Mouse (Mus musculus) forebrain, embryonic 11.5 days (tissue): Measurements from ENCODE around the gene Dip2c. TPM values are rescaled to one million over a fixed set of nuclear protein-coding genes. Genes with fewer than 3 reads are reported as not detected.
A peak's percentile ranks its signal among the peaks of the same experiment; 100 is the strongest.

Source experiments
- ATAC-seq: fragments of 200-750 bp; cut with Nextera tagmentation; replicated peaks from 2 replicates; pipeline ENCODE4 v1.8.0; 2017; ENCODE audit warnings: moderate TSS enrichment; ENCODE audit not compliant: low FRiP score
- DNase-seq: peaks from one replicate; pipeline ENCODE4 v3.0.0-alpha.2; 2017; ENCODE audit warnings: low spot score
- H3K27ac ChIP-seq: fragments of 300-500 bp; sonication (generic); 2 replicates; pipeline ENCODE4 v1.5.1; 2014; ENCODE audit warnings: low read depth, low read length
- H3K27me3 ChIP-seq: fragments of 300-500 bp; sonication (generic); 2 replicates; pipeline ENCODE4 v1.6.1; 2014; ENCODE audit warnings: mild to moderate bottlenecking, low read length, mixed read lengths; ENCODE audit not compliant: control insufficient read depth, insufficient read depth
- H3K36me3 ChIP-seq: fragments of 300-500 bp; sonication (generic); 2 replicates; pipeline ENCODE4 v1.6.1; 2014; ENCODE audit warnings: mild to moderate bottlenecking, low read length, moderate library complexity, mixed read lengths; ENCODE audit not compliant: control insufficient read depth, insufficient read depth
- H3K4me1 ChIP-seq: fragments of 300-500 bp; sonication (generic); replicated peaks from 2 replicates; pipeline ENCODE4 v1.6.1; 2014; ENCODE audit warnings: low read length, mixed read lengths; ENCODE audit not compliant: control insufficient read depth, insufficient read depth
- H3K4me2 ChIP-seq: fragments of 300-500 bp; sonication (generic); 2 replicates; pipeline ENCODE4 v1.6.1; 2014; ENCODE audit warnings: low read depth, mild to moderate bottlenecking, low read length, moderate library complexity, mixed read lengths; ENCODE audit not compliant: severe bottlenecking
- H3K4me3 ChIP-seq: fragments of 300-500 bp; sonication (generic); 2 replicates; pipeline ENCODE4 v1.5.1; 2014; ENCODE audit warnings: low read depth, low read length
- H3K9ac ChIP-seq: fragments of 300-500 bp; sonication (generic); 2 replicates; pipeline ENCODE4 v1.6.1; 2014; ENCODE audit warnings: low read length
- H3K9me3 ChIP-seq: fragments of 300-500 bp; sonication (generic); 2 replicates; pipeline ENCODE4 v1.6.1; 2016; ENCODE audit warnings: low read length, mixed read lengths; ENCODE audit not compliant: control insufficient read depth
- WGBS: fragments of 180-500 bp; shearing (Covaris S2); extraction: QIAGEN DNeasy Blood & Tissue Kit; methylation state at CpG from one replicate; pipeline ENCODE4 v1.1.7; 2014; 5-methylcytosine and 5-hydroxymethylcytosine counted together
- polyA plus RNA-seq: library from polyadenylated mRNA; unstranded; fragments of >200 nt; fragmentation: Nextera tagmentation; extraction: Ambion mirVana; gene quantifications from 2 replicates; pipeline ENCODE4 v1.2.1, GENCODE M21; 2014

Dip2c gene
- polyA plus RNA-seq, 1 experiment from 2014 or later, result 9.0 TPM

DNA sequence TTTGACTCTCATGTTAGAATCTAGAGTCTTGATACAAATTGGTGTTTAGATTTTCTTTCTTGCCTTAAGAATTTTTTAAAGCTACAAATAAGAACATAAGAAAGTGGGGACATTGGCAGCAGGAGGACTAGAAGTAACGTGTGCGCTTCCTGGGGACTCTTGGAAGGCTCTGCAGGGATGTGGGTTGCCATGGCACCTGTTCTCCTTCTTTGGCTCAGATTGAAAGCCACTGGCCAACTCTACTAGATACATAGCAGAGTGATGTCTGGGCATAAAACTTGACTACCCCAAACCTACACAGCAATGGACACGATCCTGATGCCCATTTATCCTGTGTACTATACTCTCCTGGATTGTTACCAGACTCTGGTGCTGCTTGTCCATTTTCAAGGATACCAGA lies 188.1 kb downstream of the Dip2c start:
- H3K27ac ChIP-seq, result no peak overlapping the region
- no peak overlapping the region for H3K9ac ChIP-seq
- no peak for DNase-seq
- H3K4me2 ChIP-seq, result no peak overlapping the region
- no peaks in the 10 kb centered on the region for H3K27me3 ChIP-seq
- no peaks in the 10 kb centered on the region for H3K9me3 ChIP-seq
- no peaks in the 10 kb centered on the region for H3K36me3 ChIP-seq
- H3K4me3 ChIP-seq, result no peak overlapping the region
- no peaks in the 10 kb centered on the region for H3K4me1 ChIP-seq
- WGBS, result 84% methylated on average over 3 of the region's 3 CpGs
- ATAC-seq, result no peak

DNA sequence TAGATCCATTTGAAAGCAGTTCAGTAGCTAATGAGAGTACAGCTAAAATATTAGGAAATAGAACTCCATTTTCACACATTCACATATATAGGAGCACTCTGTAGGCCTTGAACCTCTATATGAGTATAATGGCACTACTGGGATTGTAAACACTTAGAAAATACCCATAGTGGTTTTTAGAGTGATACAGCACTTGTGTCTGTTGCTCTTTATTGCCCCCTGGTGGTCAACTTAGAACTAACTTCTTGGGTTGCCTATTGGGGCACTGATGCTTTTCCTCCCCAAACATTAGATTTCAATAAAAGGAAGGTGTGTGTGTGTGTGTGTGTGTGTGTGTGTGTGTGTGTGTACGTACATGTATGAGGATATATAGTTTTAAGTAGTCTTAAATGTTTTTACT lies 190.9 kb downstream of the Dip2c start:
- Histone ChIP-seq H3K27me3 (no peaks in the 10 kb centered on the region), H3K4me3 (no peak overlapping the region), H3K4me1 (no peaks in the 10 kb centered on the region), H3K9me3 (no peaks in the 10 kb centered on the region), H3K4me2 (no peak overlapping the region), H3K27ac (no peak overlapping the region), H3K36me3 (no peaks in the 10 kb centered on the region), H3K9ac (no peak overlapping the region)
- no peak; the same call in 1 of the 2 replicates for ATAC-seq
- WGBS, result 22% methylated on average over 1 of the region's 1 CpGs
- peak; percentile 55 for DNase-seq

- WGBS, result 87% methylated on average over 1 of the region's 1 CpGs
- DNase-seq, result no peak
- H3K36me3 ChIP-seq, result no peaks in the 10 kb centered on the region
- no peaks in the 10 kb centered on the region for H3K27me3 ChIP-seq
- no peak overlapping the region for H3K9ac ChIP-seq
- H3K4me3 ChIP-seq, result no peak overlapping the region
- no peaks in the 10 kb centered on the region; the same call in 1 of the 2 replicates for H3K9me3 ChIP-seq
- H3K4me1 ChIP-seq, result no peaks in the 10 kb centered on the region
- ATAC-seq, result no peak
- no peak overlapping the region for H3K4me2 ChIP-seq
- no peak overlapping the region for H3K27ac ChIP-seq
Measured at GRCm38 (mm10) chr13:9473383-9473782, 197.1 kb downstream of the Dip2c start.

- no peaks in the 10 kb centered on the region for H3K36me3 ChIP-seq
- H3K9me3 ChIP-seq, result no peaks in the 10 kb centered on the region
- H3K4me2 ChIP-seq, result no peak overlapping the region
- H3K4me3 ChIP-seq, result no peak overlapping the region
- no peak overlapping the region for H3K9ac ChIP-seq
- WGBS, result 94% methylated on average over 1 of the region's 1 CpGs
- no peaks in the 10 kb centered on the region for H3K4me1 ChIP-seq
- ATAC-seq (no peak), DNase-seq (no peak)
- H3K27me3 ChIP-seq, result no peaks in the 10 kb centered on the region
- no peak overlapping the region for H3K27ac ChIP-seq
Measured at GRCm38 (mm10) chr13:9481722-9482121, 205.4 kb downstream of the Dip2c start.

DNA sequence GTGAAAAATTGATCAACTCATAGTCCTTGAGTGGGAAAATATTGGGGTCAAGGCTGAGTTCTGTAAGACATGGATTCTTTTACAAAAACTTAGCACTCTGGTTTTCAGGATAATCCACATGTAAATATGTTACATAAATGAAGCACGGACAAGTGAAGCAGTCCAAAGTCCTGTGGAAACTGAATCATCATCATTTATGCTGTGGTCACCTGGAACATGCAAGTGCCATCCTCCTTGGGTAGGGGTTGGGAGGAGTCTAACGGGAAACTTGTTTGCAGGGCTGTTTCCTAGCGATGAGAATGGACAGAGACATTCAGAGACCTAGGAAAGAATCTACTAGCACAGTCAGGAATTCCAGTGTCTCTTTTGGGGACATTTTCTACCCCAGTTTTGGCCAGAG lies 213.4 kb downstream of the Dip2c start:
- H3K36me3 ChIP-seq, result no peaks in the 10 kb centered on the region
- no peaks in the 10 kb centered on the region for H3K27me3 ChIP-seq
- no peak overlapping the region for H3K27ac ChIP-seq
- no peak for ATAC-seq
- no peaks in the 10 kb centered on the region for H3K4me1 ChIP-seq
- no peak overlapping the region for H3K4me2 ChIP-seq
- no peak overlapping the region for H3K9ac ChIP-seq
- DNase-seq, result no peak
- H3K9me3 ChIP-seq, result no peaks in the 10 kb centered on the region
- 87% methylated on average over 3 of the region's 3 CpGs for WGBS
- no peak overlapping the region for H3K4me3 ChIP-seq

DNA sequence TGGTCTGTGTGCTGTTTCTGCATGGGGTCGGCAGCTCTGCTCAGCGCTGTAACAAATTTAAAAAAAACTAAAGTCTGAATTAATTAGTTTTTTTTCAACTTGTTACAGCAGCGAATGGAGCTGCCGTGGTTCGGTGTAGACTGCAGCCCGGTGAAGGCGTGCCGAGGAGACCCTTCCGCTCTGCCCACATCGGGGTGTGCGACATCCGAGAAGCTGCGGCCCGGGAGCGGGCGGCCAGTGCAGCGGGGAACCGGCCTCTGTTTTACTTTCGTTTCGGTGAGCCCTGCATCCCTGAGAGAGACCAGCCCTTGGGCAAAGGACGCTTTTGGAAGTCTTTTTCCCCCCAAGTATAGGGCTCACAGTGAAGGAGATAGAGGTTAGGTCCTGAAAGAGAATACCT lies 218.4 kb downstream of the Dip2c start:
- H3K4me2 ChIP-seq, result peak overlapping the region; percentile 8; the same call in 1 of the 2 replicates
- H3K27me3 ChIP-seq, result no peaks in the 10 kb centered on the region
- 72% methylated on average over 21 of the region's 21 CpGs for WGBS
- H3K4me1 ChIP-seq, result no peaks in the 10 kb centered on the region
- H3K9ac ChIP-seq, result no peak overlapping the region
- H3K4me3 ChIP-seq, result no peak overlapping the region
- ATAC-seq (no peak), DNase-seq (peak; percentile 54)
- no peak overlapping the region for H3K27ac ChIP-seq
- no peaks in the 10 kb centered on the region for H3K9me3 ChIP-seq
- no peaks in the 10 kb centered on the region for H3K36me3 ChIP-seq

GRCm38 (mm10) chr13:9504118-9504856 lies 228.0 kb downstream of the Dip2c start:
- H3K36me3 ChIP-seq, result no peaks in the 10 kb centered on the region
- ATAC-seq, result no peak
- no peaks in the 10 kb centered on the region for H3K27me3 ChIP-seq
- H3K4me3 ChIP-seq, result no peak overlapping the region
- no peak overlapping the region for H3K27ac ChIP-seq
- no peaks in the 10 kb centered on the region for H3K9me3 ChIP-seq
- 87% methylated on average over 6 of the region's 6 CpGs for WGBS
- H3K4me2 ChIP-seq, result no peak overlapping the region
- no peak for DNase-seq
- no peak overlapping the region for H3K9ac ChIP-seq
- H3K4me1 ChIP-seq, result no peaks in the 10 kb centered on the region

GRCm38 (mm10) chr13:9538556-9538955 lies 262.2 kb downstream of the Dip2c start:
- H3K36me3 ChIP-seq, result no peaks in the 10 kb centered on the region
- H3K9me3 ChIP-seq, result no peaks in the 10 kb centered on the region
- H3K4me2 ChIP-seq, result no peak overlapping the region
- H3K4me1 ChIP-seq, result no peaks in the 10 kb centered on the region
- DNase-seq (no peak), ATAC-seq (no peak)
- H3K27ac ChIP-seq, result no peak overlapping the region
- H3K4me3 ChIP-seq, result no peak overlapping the region
- no peak overlapping the region for H3K9ac ChIP-seq
- no peaks in the 10 kb centered on the region for H3K27me3 ChIP-seq

DNA sequence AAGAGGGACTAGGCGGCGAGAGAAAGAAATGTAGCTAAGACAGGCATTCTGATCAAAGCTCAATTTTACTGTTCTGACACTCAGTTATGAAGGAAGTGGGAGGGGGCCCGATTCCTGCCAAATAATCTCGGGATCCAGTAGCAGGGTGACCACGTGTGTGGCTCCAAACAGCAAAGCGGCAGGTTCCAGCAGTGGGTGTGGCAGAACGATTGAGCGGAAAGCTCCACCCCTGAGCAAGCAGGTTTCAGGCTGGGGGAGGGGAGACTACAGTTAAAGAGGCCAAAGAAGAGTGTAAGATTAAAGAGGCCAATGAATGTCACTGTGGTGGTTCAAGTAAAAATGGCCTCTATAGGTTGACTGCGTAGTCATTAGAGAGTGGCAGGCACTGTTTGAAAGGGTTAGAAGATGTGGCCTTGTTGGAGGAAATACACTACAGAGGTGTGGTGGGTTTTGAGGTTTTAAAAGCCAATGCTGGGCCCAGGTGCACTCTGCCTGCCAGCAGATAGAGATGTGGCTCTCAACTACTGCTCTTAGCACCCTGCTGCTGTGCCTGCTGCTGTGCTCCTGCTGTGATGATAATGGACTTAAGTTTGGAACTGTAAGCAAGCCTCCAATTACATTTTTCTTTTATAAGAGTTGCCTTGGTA lies 271.5 kb downstream of the Dip2c start:
- Histone ChIP-seq H3K4me2 (no peak overlapping the region), H3K9me3 (no peaks in the 10 kb centered on the region), H3K9ac (no peak overlapping the region), H3K27ac (no peak overlapping the region), H3K4me1 (no peaks in the 10 kb centered on the region), H3K27me3 (no peaks in the 10 kb centered on the region), H3K36me3 (no peaks in the 10 kb centered on the region), H3K4me3 (no peak overlapping the region)
- no peak for DNase-seq
- ATAC-seq, result no peak
- WGBS, result 15% methylated on average over 9 of the region's 9 CpGs
